Mouse (Mus musculus): ENCODE results near the gene Synj2. TPM values are rescaled to one million over a fixed set of nuclear protein-coding genes. Genes with fewer than 3 reads are reported as not detected.

Synj2 gene
- polyA plus RNA-seq, 1 experiment from 2014 or later, result 4.3 TPM

- no peak overlapping the region for H3K4me2 ChIP-seq (replicated peaks; ENCODE audit: low read depth, low read length)
- H3K9ac ChIP-seq (ENCODE audit: low read depth, low read length), result no peak overlapping the region
- no peaks in the 10 kb centered on the region for H3K27me3 ChIP-seq (ENCODE audit: control insufficient read depth, insufficient read depth, low read length)
- H3K27ac ChIP-seq (ENCODE audit: low read depth, low read length), result no peak overlapping the region; the same call in 1 of the 2 replicates
- H3K9me3 ChIP-seq (ENCODE audit: control insufficient read depth, low read length), result no peaks in the 10 kb centered on the region
- peaks cover 9% of the 10 kb centered on the region for H3K4me1 ChIP-seq (ENCODE audit: control insufficient read depth, insufficient read depth, low read length)
- no peak overlapping the region for H3K4me3 ChIP-seq (ENCODE audit: low read length)
- no peak for ATAC-seq (ENCODE audit: low FRiP score, low TSS enrichment)
- 41% methylated on average over 9 of the region's 9 CpGs for WGBS
- H3K36me3 ChIP-seq (ENCODE audit: control insufficient read depth, insufficient read depth, low read length), result no peaks in the 10 kb centered on the region
Measured at GRCm38 (mm10) chr17:5959802-5960201, 18.7 kb downstream of the Synj2 start.

DNA sequence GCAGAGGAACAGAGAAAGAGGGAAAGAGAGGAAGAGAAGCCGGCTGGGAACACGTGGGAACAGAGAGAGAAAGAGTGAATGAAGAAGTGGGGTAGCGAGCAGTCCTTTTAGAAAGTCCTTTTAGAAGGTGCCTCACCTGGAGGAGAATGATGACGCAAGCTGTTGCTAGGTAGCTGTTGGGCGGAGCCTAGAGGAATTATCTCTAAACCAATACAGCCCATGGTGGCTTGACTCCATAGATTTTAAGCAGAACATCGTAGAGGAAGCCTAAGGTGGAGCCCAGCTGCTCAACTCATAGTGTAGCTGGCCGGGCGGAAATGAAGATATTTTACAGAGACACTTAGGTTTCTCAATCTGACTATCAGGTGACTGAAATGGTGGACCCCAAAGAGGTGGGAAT, 22.7 kb downstream of the Synj2 start:
- Histone ChIP-seq H3K9me3 (ENCODE audit: control insufficient read depth, low read length) (no peaks in the 10 kb centered on the region), H3K4me3 (ENCODE audit: low read length) (no peak overlapping the region), H3K27ac (ENCODE audit: low read depth, low read length) (no peak overlapping the region), H3K27me3 (ENCODE audit: control insufficient read depth, insufficient read depth, low read length) (no peaks in the 10 kb centered on the region), H3K9ac (ENCODE audit: low read depth, low read length) (no peak overlapping the region), H3K4me2 (replicated peaks; ENCODE audit: low read depth, low read length) (no peak overlapping the region), H3K36me3 (ENCODE audit: control insufficient read depth, insufficient read depth, low read length) (no peaks in the 10 kb centered on the region), H3K4me1 (ENCODE audit: control insufficient read depth, insufficient read depth, low read length) (peaks cover 9% of the 10 kb centered on the region)
- WGBS, result 91% methylated on average over 8 of the region's 8 CpGs
- no peak for ATAC-seq (ENCODE audit: low FRiP score, low TSS enrichment)

GRCm38 (mm10) chr17:5965084-5965781, 24.2 kb downstream of the Synj2 start:
- Histone ChIP-seq H3K27me3 (ENCODE audit: control insufficient read depth, insufficient read depth, low read length) (no peaks in the 10 kb centered on the region), H3K4me2 (replicated peaks; ENCODE audit: low read depth, low read length) (no peak overlapping the region), H3K9me3 (ENCODE audit: control insufficient read depth, low read length) (no peaks in the 10 kb centered on the region), H3K9ac (ENCODE audit: low read depth, low read length) (no peak overlapping the region), H3K4me1 (ENCODE audit: control insufficient read depth, insufficient read depth, low read length) (no peaks in the 10 kb centered on the region), H3K27ac (ENCODE audit: low read depth, low read length) (no peak overlapping the region), H3K36me3 (ENCODE audit: control insufficient read depth, insufficient read depth, low read length) (no peaks in the 10 kb centered on the region), H3K4me3 (ENCODE audit: low read length) (no peak overlapping the region)
- no peak for ATAC-seq (ENCODE audit: low FRiP score, low TSS enrichment)
- WGBS, result 39% methylated on average over 9 of the region's 9 CpGs

GRCm38 (mm10) chr17:5966706-5967105, 25.6 kb downstream of the Synj2 start:
- 94% methylated on average over 5 of the region's 5 CpGs for WGBS
- Histone ChIP-seq H3K9me3 (ENCODE audit: control insufficient read depth, low read length) (no peaks in the 10 kb centered on the region), H3K4me2 (replicated peaks; ENCODE audit: low read depth, low read length) (no peak overlapping the region), H3K9ac (ENCODE audit: low read depth, low read length) (no peak overlapping the region), H3K27ac (ENCODE audit: low read depth, low read length) (no peak overlapping the region), H3K4me1 (ENCODE audit: control insufficient read depth, insufficient read depth, low read length) (no peaks in the 10 kb centered on the region), H3K4me3 (ENCODE audit: low read length) (no peak overlapping the region), H3K36me3 (ENCODE audit: control insufficient read depth, insufficient read depth, low read length) (no peaks in the 10 kb centered on the region), H3K27me3 (ENCODE audit: control insufficient read depth, insufficient read depth, low read length) (no peaks in the 10 kb centered on the region)
- no peak for ATAC-seq (ENCODE audit: low FRiP score, low TSS enrichment)

DNA sequence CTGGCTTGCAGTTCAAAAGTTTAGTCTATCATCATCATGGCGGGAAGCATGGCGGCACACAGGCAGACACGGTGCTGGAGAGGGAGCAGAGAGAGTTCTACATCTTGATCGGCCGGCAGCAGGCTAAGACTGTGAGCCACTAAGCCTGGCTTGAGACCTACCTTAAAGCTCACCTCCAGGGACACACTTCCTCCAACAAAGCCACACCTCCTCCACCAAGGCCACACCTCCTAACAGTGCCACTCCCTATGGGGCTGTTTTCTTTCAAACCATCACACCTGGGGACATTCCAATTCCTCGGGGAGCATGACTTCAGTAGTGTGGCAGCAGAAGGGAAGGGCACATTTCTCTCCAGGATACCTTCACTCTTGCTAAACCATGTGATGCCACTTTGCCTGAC, 27.5 kb downstream of the Synj2 start:
- no peak overlapping the region for H3K4me2 ChIP-seq (replicated peaks; ENCODE audit: low read depth, low read length)
- no peak overlapping the region for H3K9ac ChIP-seq (ENCODE audit: low read depth, low read length)
- no peak overlapping the region for H3K27ac ChIP-seq (ENCODE audit: low read depth, low read length)
- WGBS, result 65% methylated on average over 6 of the region's 6 CpGs
- no peak for ATAC-seq (ENCODE audit: low FRiP score, low TSS enrichment)
- no peaks in the 10 kb centered on the region for H3K27me3 ChIP-seq (ENCODE audit: control insufficient read depth, insufficient read depth, low read length)
- H3K9me3 ChIP-seq (ENCODE audit: control insufficient read depth, low read length), result no peaks in the 10 kb centered on the region
- H3K4me1 ChIP-seq (ENCODE audit: control insufficient read depth, insufficient read depth, low read length), result no peaks in the 10 kb centered on the region
- H3K36me3 ChIP-seq (ENCODE audit: control insufficient read depth, insufficient read depth, low read length), result no peaks in the 10 kb centered on the region
- no peak overlapping the region for H3K4me3 ChIP-seq (ENCODE audit: low read length)

GRCm38 (mm10) chr17:5969246-5969645, 28.2 kb downstream of the Synj2 start:
- no peaks in the 10 kb centered on the region for H3K9me3 ChIP-seq (ENCODE audit: control insufficient read depth, low read length)
- H3K27me3 ChIP-seq (ENCODE audit: control insufficient read depth, insufficient read depth, low read length), result no peaks in the 10 kb centered on the region
- WGBS, result 84% methylated on average over 3 of the region's 3 CpGs
- no peak overlapping the region for H3K9ac ChIP-seq (ENCODE audit: low read depth, low read length)
- no peaks in the 10 kb centered on the region for H3K4me1 ChIP-seq (ENCODE audit: control insufficient read depth, insufficient read depth, low read length)
- H3K27ac ChIP-seq (ENCODE audit: low read depth, low read length), result no peak overlapping the region
- H3K36me3 ChIP-seq (ENCODE audit: control insufficient read depth, insufficient read depth, low read length), result no peaks in the 10 kb centered on the region
- ATAC-seq (ENCODE audit: low FRiP score, low TSS enrichment), result no peak
- H3K4me2 ChIP-seq (replicated peaks; ENCODE audit: low read depth, low read length), result no peak overlapping the region
- no peak overlapping the region for H3K4me3 ChIP-seq (ENCODE audit: low read length)

- Histone ChIP-seq H3K4me2 (replicated peaks; ENCODE audit: low read depth, low read length) (no peak overlapping the region), H3K4me1 (ENCODE audit: control insufficient read depth, insufficient read depth, low read length) (peaks cover 4% of the 10 kb centered on the region), H3K27me3 (ENCODE audit: control insufficient read depth, insufficient read depth, low read length) (no peaks in the 10 kb centered on the region), H3K36me3 (ENCODE audit: control insufficient read depth, insufficient read depth, low read length) (no peaks in the 10 kb centered on the region), H3K4me3 (ENCODE audit: low read length) (no peak overlapping the region), H3K27ac (ENCODE audit: low read depth, low read length) (no peak overlapping the region), H3K9me3 (ENCODE audit: control insufficient read depth, low read length) (no peaks in the 10 kb centered on the region), H3K9ac (ENCODE audit: low read depth, low read length) (no peak overlapping the region)
- no peak for ATAC-seq (ENCODE audit: low FRiP score, low TSS enrichment)
- 71% methylated on average over 5 of the region's 5 CpGs for WGBS
Measured at GRCm38 (mm10) chr17:5970298-5970821, 29.3 kb downstream of the Synj2 start.

DNA sequence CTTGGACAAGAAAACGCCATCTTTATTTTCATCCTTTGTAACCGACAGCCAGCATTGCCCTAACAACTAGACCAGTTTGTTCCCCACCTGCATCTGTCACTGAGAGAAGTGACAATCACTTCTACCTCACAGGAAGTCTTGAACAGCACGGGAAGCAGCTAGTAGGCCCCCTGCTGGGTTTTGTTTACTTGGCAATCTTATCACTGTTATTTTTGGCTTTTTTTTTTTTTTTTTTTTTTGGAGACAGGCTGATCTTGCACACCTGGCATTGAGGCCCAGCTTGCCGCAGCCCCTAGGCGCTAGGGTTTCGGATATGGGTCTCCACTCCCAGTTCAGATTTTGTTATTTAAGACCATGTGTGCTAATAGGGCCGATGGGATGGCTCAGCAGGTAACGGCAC, 32.5 kb downstream of the Synj2 start:
- H3K4me2 ChIP-seq (replicated peaks; ENCODE audit: low read depth, low read length), result no peak overlapping the region
- H3K36me3 ChIP-seq (ENCODE audit: control insufficient read depth, insufficient read depth, low read length), result no peaks in the 10 kb centered on the region
- peaks cover 30% of the 10 kb centered on the region for H3K4me1 ChIP-seq (ENCODE audit: control insufficient read depth, insufficient read depth, low read length)
- no peak overlapping the region for H3K4me3 ChIP-seq (ENCODE audit: low read length)
- no peaks in the 10 kb centered on the region for H3K9me3 ChIP-seq (ENCODE audit: control insufficient read depth, low read length)
- H3K27me3 ChIP-seq (ENCODE audit: control insufficient read depth, insufficient read depth, low read length), result no peaks in the 10 kb centered on the region
- no peak overlapping the region for H3K27ac ChIP-seq (ENCODE audit: low read depth, low read length)
- WGBS, result 43% methylated on average over 8 of the region's 8 CpGs
- no peak for ATAC-seq (ENCODE audit: low FRiP score, low TSS enrichment)
- H3K9ac ChIP-seq (ENCODE audit: low read depth, low read length), result no peak overlapping the region

- Histone ChIP-seq H3K4me3 (ENCODE audit: low read length) (peak overlapping the region; percentile 9; the same call in 1 of the 2 replicates), H3K36me3 (ENCODE audit: control insufficient read depth, insufficient read depth, low read length) (no peaks in the 10 kb centered on the region), H3K27me3 (ENCODE audit: control insufficient read depth, insufficient read depth, low read length) (no peaks in the 10 kb centered on the region), H3K4me1 (ENCODE audit: control insufficient read depth, insufficient read depth, low read length) (peaks cover 30% of the 10 kb centered on the region), H3K27ac (ENCODE audit: low read depth, low read length) (no peak overlapping the region), H3K4me2 (replicated peaks; ENCODE audit: low read depth, low read length) (peak overlapping the region; percentile 33), H3K9ac (ENCODE audit: low read depth, low read length) (peak overlapping the region; percentile 40), H3K9me3 (ENCODE audit: control insufficient read depth, low read length) (no peaks in the 10 kb centered on the region)
- 17% methylated on average over 23 of the region's 23 CpGs for WGBS
- ATAC-seq (ENCODE audit: low FRiP score, low TSS enrichment), result peak; percentile 51; the same call in 1 of the 2 replicates
Measured at GRCm38 (mm10) chr17:5975099-5975977, 34.3 kb downstream of the Synj2 start.

Measured in kidney, embryonic 14.5 days (tissue).